Mouse (Mus musculus) cerebellum, adult 2 months (tissue): ENCODE measurements at regions not wholly inside any gene's neighbourhood (a gene's known extent, or its start where the extent isn't known, plus 50 kb on each side); places are given as distances from the start of the nearest gene placed in this dataset.

Experiments used
- DNase-seq, 2 experiments: peaks; one replicate each; pipeline ENCODE4 v3.0.0; 2021
- H3K27ac ChIP-seq: fragments of 200-500 bp; 2 replicates; pipeline ENCODE4 v1.5.1; 2012; ENCODE audit warnings: low read length, control low read depth, inconsistent platforms; ENCODE audit not compliant: insufficient read depth
- H3K27me3 ChIP-seq: fragments of 200-500 bp; 2 replicates; pipeline ENCODE4 v1.6.1; 2012; ENCODE audit warnings: inconsistent platforms, mild to moderate bottlenecking, low read length, moderate library complexity; ENCODE audit not compliant: control insufficient read depth, insufficient read depth
- H3K4me1 ChIP-seq: fragments of 200-500 bp; 2 replicates; pipeline ENCODE4 v1.6.1; 2011; ENCODE audit warnings: low read length; ENCODE audit not compliant: control insufficient read depth, insufficient read depth
- H3K4me3 ChIP-seq: fragments of 200-500 bp; replicated peaks from 2 replicates; pipeline ENCODE3; 2011; ENCODE audit warnings: mild to moderate bottlenecking, low read depth, low read length, control low read depth; ENCODE audit not compliant: insufficient read depth
- CTCF ChIP-seq: fragments of 200-500 bp; IDR thresholded peaks from 2 replicates; pipeline ENCODE4 v1.5.1; 2011; ENCODE audit warnings: low read depth, mild to moderate bottlenecking, control low read depth, low read length, moderate library complexity, borderline replicate concordance; ENCODE audit not compliant: insufficient read depth
- POLR2A ChIP-seq: fragments of 200-500 bp; IDR thresholded peaks from 2 replicates; pipeline ENCODE4 v1.6.1; 2011; ENCODE audit warnings: low read length, control low read depth, borderline replicate concordance; ENCODE audit not compliant: insufficient read depth
- WGBS: fragments of 180-500 bp; shearing (Covaris S2); methylation state at CpG from one replicate; pipeline ENCODE4 v1.1.7; 2018; 5-methylcytosine and 5-hydroxymethylcytosine counted together

DNA sequence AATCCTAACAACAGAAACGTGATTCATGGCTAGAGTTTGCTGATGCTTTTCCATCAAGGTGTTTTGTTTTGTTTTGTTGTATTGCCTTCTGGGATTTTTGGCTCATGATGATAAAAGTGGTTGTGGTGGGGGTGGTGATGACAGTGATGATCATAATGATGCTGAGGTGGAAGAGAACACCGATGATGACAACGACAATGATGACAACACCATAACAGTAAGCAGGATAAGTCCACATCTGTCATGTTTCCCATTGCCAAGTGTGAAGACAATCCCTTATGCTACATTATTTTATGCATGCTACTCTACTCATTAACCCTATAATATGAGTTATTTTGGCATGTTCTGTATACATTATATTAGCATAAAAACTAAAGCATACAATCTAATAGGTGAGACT, 477.0 kb downstream of the Trhde start:
- no peaks in the 10 kb centered on the region for H3K4me1 ChIP-seq
- no peak for TF ChIP-seq POLR2A
- TF ChIP-seq CTCF, result no peak
- no peak overlapping the region for H3K4me3 ChIP-seq
- no peak for DNase-seq
- H3K27ac ChIP-seq, result no peak overlapping the region
- H3K27me3 ChIP-seq, result no peaks in the 10 kb centered on the region
- 47% methylated on average over 3 of the region's 3 CpGs for WGBS

DNA sequence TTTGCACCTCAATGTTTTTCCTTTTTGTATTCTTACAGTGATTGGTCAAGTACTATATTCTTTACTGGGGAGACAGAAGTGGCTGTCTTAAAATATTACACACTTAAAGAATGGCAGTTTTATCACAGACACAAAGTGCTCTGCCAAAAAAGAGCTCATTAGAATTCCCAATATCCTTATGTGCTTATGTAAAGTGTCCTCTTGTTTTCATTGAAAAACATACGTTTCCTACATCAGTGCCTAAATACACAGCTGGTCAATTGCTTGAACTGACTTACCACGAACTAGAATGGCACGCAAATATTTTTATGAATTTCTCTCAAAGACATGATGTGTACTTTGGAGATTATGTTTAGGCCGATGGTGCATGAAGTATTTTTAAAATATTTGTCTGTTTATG, 480.6 kb downstream of the Trhde start:
- Histone ChIP-seq H3K4me1 (no peaks in the 10 kb centered on the region), H3K27ac (no peak overlapping the region), H3K4me3 (no peak overlapping the region), H3K27me3 (no peaks in the 10 kb centered on the region)
- TF ChIP-seq CTCF, result no peak
- no peak for TF ChIP-seq POLR2A
- 79% methylated on average over 4 of the region's 4 CpGs for WGBS
- no peak for DNase-seq

DNA sequence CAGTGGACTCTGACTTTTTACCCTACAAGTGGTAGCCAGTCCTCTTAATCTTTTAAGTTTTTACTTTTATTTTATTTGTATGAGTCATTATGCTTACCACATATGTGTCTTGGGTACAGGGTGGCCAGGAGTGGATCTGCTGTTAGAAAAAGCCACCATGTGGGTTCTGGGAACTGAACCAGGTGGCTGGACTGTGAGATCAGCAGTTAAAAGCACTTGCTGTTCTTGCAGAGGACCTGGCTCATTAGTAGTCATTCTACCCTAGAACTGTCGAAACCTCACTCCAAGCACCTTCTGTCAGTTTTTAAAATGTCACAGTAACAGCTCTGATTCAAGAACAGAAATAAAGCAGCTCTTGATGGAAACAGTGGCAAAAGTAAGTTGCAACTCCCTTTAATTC, 483.6 kb downstream of the Trhde start:
- H3K4me3 ChIP-seq, result no peak overlapping the region
- WGBS, result 9% methylated on average over 1 of the region's 1 CpGs
- no peaks in the 10 kb centered on the region for H3K27me3 ChIP-seq
- H3K27ac ChIP-seq, result no peak overlapping the region
- H3K4me1 ChIP-seq, result no peaks in the 10 kb centered on the region
- TF ChIP-seq POLR2A, result no peak
- DNase-seq, result peak in 1 of 2 experiments; percentile 1
